Mouse (Mus musculus) brain, adult 2 months (tissue): ENCODE measurements at regions not wholly inside any gene's neighbourhood (a gene's known extent, or its start where the extent isn't known, plus 50 kb on each side); places are given as distances from the start of the nearest gene placed in this dataset.

Experiments
- DNase-seq: peaks from one replicate; pipeline ENCODE4 v3.0.0; 2011; ENCODE audit warnings: low read depth, low spot score

GRCm38 (mm10) chr4:54027565-54028237 lies 201.9 kb downstream of the Tmem38b start:
- peak; percentile 43 for DNase-seq

GRCm38 (mm10) chr4:54045258-54046029 lies 219.6 kb downstream of the Tmem38b start:
- no peak for DNase-seq

- peak; percentile 65 for DNase-seq
Observed at GRCm38 (mm10) chr4:54064331-54064730, 238.5 kb downstream of the Tmem38b start.

- no peak for DNase-seq
Observed at GRCm38 (mm10) chr4:54071951-54072350, 246.1 kb downstream of the Tmem38b start.

- peak; percentile 3 for DNase-seq
Observed at GRCm38 (mm10) chr4:54072482-54072881, 246.6 kb downstream of the Tmem38b start.

- peak; percentile 5 for DNase-seq
Observed at GRCm38 (mm10) chr4:54072932-54073331, 247.1 kb downstream of the Tmem38b start.

- DNase-seq = peak; percentile 70
Observed at GRCm38 (mm10) chr4:54073483-54073882, 247.6 kb downstream of the Tmem38b start.

GRCm38 (mm10) chr4:54074226-54074625 lies 248.4 kb downstream of the Tmem38b start:
- no peak for DNase-seq

GRCm38 (mm10) chr4:54080526-54080925 lies 254.7 kb downstream of the Tmem38b start:
- DNase-seq = no peak

- DNase-seq = no peak
Observed at GRCm38 (mm10) chr4:54081411-54081810, 255.6 kb downstream of the Tmem38b start.

- peak; percentile 43 for DNase-seq
Observed at GRCm38 (mm10) chr4:54084747-54085146, 258.9 kb downstream of the Tmem38b start.

- no peak for DNase-seq
Observed at GRCm38 (mm10) chr4:54094285-54094997, 268.6 kb downstream of the Tmem38b start.

- no peak for DNase-seq
Observed at GRCm38 (mm10) chr4:54095200-54095930, 269.5 kb downstream of the Tmem38b start.

GRCm38 (mm10) chr4:54097543-54097942 lies 271.7 kb downstream of the Tmem38b start:
- no peak for DNase-seq

- DNase-seq = no peak
Observed at GRCm38 (mm10) chr4:54100282-54100681, 274.4 kb downstream of the Tmem38b start.

- no peak for DNase-seq
Observed at GRCm38 (mm10) chr4:54106976-54107375, 281.1 kb downstream of the Tmem38b start.

- no peak for DNase-seq
Observed at GRCm38 (mm10) chr4:54116310-54116709, 290.5 kb downstream of the Tmem38b start.

- peak; percentile 54 for DNase-seq
Observed at GRCm38 (mm10) chr4:54118179-54118846, 292.5 kb downstream of the Tmem38b start.

GRCm38 (mm10) chr4:54128717-54129698 lies 303.2 kb downstream of the Tmem38b start:
- DNase-seq = no peak

- DNase-seq = no peak
Observed at GRCm38 (mm10) chr4:54156146-54156545, 330.3 kb downstream of the Tmem38b start.
